Mouse (Mus musculus) ovary, postnatal 36 days (tissue): ENCODE data around the gene Zfp94.

Experiments used
- DNase-seq: peaks from one replicate; pipeline ENCODE4 v3.0.0; 2022; ENCODE audit warnings: low spot score, mixed read lengths

Gene Zfp94

DNA sequence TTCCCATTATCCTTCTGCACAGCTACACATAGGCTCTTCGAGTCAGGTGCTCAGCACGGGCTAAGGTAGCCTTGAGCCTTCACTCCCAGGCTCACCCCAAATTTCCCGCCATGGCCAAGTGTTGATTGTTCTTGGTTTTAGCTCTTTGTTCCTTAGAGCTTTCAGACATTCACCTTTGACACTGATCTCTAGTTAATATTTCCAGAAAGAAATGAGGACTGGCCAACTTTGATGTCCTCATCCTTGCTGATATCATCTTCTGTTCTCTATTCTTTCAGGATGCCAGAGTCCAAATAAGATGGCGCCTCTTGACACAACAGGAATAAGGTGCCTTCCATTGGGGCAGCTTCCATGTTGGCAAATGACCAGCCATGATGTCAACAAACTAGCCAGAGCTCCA is 42.0 kb downstream of the Zfp94 start:
- DNase-seq: no peak

DNA sequence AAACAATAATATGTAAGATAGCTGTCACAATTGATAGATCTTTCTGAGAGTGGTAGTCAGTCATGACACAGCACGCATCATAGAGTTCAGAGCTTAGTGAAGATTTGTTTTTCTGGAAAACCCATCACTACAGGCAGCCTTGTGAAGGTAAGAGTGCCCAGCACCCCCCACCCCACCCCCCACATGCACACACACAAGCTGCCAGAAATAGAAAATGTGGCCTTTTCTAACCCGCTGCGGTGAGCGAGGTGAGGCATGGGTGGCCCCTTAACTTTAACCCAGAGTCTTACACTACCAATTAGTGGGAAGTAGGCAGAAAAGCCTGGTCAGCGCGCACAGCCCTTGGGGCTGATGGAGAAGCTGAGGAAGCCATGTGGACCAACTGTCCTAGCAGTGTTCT is 45.3 kb downstream of the Zfp94 start:
- DNase-seq: no peak

DNA sequence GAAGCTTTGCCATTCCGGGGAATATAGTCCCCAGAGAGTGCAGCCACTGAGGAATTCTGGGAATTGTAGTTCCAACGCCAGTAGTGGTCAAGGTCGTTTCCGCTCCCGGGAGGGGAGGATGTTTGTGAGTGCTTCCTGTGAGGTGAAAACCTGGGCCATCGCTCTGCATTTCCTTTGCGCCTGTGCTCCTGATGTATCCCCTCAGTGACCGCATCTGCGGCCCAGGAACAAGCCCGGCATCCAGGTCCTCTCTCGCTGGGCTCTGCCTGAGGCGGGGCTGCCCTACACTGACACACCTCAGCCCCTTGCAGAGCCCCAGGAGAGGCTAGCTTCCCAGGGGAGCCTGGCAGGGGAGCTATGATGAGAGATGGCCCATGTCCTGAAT is 46.2 kb downstream of the Zfp94 start, which contains the start of gene Zfp93:
Gene Zfp93, plus strand, starts transcription at position 133 of the 385 bp plus-strand sequence.
- peak; percentile 71 for DNase-seq

DNA sequence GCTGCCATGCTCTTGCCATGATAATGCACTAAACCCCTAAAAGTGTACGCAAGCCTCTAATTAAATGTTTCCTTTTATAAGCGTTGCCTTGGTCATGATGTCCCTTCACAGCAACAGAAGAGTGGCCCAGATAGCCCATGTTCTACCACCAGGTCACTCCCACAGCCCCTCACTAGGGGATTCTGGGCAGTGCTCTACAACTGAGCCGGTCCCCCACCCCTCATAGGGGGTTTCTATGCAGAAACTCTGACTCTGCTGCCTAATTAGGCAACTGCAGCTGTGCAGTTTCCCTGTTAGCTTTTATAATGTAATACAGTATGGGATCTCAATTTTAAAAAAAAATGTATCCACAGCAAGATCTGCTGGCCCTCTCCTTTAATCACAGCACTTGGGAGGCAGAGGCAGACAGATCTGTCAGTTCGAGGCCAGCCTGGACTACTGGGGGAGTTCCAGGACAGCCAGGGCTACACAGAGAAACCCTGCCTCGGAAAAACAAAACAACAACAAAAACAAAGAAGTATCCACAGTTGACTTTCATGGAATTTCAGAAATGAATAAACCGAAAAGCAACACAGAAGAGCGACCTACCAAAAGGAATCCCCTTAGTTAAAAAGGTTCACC is 46.7 kb downstream of the Zfp94 start:
- DNase-seq: no peak

DNA sequence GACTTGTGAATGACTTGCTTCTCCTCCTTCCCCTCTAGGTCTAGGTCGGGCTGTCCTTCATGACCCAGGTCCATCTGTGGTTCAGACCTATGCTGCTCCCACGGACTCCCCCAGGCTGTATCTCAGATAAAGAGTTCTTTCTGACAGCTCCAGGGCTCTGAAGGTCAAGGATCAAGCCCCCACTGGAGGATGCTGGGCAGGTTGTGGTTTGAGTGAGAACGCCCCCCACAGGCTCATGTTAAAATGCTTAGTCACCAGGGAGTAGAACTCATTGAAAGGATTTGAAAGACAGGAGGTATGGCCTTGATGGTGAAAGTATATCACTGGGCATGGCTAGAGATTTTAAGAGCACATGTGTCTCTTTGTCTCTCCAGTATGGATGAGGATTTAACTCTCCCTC is 47.2 kb downstream of the Zfp94 start:
- DNase-seq: no peak

DNA sequence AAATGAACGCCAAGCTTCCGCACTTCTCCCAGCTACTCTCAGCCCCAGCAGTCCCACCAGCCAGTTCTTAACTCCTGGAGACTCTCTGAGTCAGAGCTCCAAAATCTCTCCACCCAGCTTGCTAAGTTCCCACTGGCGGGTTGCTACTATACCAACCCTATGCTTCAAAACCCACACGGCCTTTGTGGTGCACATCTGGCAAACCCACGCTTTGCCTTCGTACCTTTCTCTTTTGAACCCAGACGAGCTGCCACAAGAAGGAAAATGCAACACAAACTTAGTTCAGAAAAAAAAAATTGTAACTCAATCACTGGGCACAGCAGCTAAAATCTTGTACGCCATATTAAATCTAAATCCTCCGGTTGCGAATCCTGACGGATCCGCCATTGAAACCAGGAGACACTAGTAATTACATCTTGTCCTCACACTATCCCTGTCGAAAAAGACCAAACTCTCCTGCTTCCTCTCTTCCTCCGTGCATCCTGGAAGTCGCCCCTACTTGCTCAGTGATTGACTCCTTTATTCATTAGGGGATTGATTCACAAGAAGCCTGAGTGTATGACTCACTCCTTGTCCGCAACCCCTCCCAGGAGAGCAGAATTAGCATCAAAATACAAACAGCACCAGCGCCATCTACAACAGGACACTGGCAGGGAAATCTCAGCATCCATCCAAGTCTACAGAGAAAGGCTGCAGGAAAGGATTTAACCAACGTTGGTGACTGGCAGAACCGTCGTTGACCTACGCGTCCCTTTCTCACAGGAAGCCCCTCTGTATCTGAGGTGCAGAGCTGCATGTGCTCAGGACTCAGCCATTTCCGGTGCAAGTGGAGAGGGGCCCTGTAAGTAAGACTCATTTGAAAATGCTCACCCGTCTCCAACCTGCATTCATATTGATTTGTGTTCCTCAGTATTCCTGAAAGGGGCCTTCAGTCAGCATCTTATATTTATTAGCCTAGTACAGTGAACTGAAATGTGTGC is 48.0 kb downstream of the Zfp94 start:
- no peak for DNase-seq

DNA sequence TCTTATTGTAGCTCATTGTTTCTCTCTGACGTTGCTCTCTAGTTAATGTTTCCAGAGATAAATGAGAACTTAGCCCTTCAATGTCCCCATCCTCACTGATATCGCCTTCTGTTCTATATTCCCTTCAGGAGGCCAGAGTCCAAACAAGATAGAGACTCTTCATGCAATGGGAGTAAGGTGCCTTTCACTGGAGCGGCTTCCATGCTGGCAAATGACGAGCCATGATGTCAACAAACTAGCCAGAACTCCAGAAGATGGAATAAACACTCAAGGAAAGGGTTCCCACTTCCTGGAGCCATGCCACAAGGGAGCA is 56.5 kb downstream of the Zfp94 start:
- DNase-seq: no peak

DNA sequence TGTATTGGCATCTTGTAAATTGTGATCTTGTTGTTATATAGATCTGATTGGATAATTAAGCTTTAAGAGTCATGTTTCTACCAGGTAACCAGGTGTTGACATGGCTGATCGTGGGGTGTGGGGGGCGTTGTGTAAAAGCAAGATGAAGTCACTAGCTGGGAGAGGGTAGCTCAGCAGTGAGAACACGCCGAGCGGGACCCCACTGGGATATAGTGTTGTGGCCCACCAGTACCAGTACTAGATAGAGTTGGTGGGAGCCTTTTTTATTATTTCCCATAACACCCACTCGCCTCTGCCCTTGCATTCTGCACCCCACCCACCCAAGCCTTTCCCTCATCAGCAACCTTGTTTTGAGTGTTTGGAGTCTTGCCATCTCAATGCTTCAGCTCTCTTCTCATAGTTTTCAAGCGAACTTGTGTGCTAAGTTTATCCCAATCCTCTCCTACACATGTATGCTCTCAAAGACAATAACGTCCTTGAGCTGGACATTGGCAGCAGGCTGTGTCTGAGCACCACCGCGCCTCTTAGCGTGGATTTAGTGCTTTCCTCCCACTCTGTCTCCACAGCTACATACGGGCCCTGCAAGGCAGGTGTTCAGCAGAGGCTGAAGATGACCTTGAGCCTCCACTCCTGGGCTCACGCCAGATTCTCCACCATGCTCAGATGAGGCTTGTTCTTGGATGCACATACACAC is 57.0 kb downstream of the Zfp94 start:
- no peak for DNase-seq

DNA sequence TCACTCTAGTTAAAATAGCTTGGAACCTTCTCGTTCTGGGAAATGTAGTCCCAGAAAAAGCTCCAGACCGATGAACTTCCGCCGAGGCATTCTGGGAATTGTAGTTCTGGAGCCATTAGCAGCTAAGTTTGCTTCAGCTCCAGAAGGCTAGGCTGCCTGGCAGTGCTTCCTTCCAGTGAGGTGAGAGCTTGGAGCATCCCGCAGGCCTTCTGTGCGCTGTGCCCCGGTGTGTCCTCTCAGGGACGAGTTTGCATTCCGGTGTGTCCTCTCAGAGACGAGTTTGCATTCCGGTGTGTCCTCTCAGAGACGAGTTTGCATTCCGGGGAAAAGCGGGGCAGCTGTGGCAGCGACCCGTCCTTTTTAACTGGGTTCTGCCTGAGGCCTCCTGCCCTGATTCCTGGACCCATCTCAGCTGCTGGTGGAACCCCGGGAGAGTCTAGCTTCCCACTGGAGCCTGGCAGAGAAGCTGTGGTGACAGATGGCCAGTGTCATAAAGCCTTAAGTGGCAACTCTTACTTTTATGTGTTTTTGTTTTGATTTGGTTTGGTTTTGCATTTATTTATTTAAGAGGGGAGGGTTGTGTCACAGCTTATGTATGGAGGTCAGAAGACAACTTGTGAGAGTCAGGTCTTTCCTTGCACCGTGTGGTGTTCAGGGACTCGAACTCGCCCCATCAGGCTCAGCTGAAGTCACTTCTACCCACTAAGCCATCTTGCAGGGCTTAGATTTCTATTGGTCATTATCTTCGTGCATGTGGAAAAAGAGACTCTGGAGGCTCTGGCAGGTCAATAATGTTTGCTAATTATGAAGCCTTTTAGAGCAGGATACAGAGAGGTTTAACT is 61.6 kb downstream of the Zfp94 start, which contains the start of gene Zfp108:
Gene Zfp108, plus strand, starts transcription at position 162 of the 842 bp plus-strand sequence.
- DNase-seq: peak; percentile 72

DNA sequence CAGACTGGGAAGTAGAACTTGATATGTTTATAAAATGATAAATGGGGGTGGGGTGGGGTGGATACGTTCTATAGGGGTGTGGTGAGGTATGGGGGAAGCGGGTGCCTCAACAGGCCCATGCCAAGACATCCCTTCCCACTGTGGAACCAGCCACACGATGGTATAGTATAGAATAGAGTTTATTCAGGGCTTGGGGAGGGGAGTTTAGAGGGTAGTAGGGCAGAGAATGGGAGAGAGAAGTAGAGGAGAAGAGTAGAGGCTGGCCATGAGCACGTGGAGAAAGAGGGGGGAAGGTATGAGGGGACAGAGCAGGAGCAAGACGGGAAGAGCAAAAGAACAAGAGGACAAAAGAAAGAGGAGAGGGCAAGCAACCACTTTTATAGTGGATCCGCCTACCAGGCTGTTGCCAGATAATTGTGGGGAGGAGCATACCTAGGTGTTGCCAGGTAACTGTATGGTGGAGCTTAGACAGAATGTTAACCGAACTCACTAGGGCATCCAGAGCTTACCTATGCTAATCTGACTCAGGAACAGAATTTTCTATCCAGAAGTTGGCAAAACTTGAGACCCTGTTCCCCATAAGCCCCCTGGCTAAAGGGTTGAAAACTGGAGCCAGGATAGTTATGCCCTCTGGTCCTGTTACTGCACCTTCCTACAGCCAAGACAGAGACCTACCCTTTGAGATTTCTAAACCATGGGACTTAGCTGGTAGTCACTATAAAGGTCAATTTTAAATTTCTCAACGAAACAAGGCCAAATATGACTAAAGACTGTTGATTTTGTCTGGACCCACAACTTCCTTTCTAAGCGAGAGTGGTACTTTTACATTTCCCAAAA is 62.5 kb downstream of the Zfp94 start:
- DNase-seq: no peak
